Mouse (Mus musculus): Measurements from ENCODE around the gene Zfp280d. TPM values are rescaled to one million over a fixed set of nuclear protein-coding genes. Genes with fewer than 3 reads are reported as not detected.
A peak's percentile ranks its signal among the peaks of the same experiment; 100 is the strongest.

The Zfp280d gene
- 47.4 and 51.1 TPM in 2 replicates for polyA plus RNA-seq (2016; fragmentation: Nextera tagmentation; extraction: Ambion mirVana)

GRCm38 (mm10) chr9:72274677-72275076, at the start of gene Zfp280d:
Gene Zfp280d (plus strand): TSS chr9:72274860.
- 3% methylated on average over 55 of the region's 57 CpGs for WGBS
- peak within 1 kb of the TSS; percentile 99 for H3K27ac ChIP-seq (replicated peaks)
- peaks cover 14% of the 10 kb centered on the region for H3K36me3 ChIP-seq
- H3K4me1 ChIP-seq = peaks cover 18% of the 10 kb centered on the region
- H3K27me3 ChIP-seq (ENCODE audit: low read depth, poor library complexity, severe bottlenecking) = peaks cover 14% of the 10 kb centered on the region
- peak within 1 kb of the TSS; percentile 79 for H3K4me3 ChIP-seq
- peak; percentile 93 for DNase-seq (ENCODE audit: low spot score)
- peaks cover 22% of the 10 kb centered on the region for H3K9me3 ChIP-seq (replicated peaks)

DNA sequence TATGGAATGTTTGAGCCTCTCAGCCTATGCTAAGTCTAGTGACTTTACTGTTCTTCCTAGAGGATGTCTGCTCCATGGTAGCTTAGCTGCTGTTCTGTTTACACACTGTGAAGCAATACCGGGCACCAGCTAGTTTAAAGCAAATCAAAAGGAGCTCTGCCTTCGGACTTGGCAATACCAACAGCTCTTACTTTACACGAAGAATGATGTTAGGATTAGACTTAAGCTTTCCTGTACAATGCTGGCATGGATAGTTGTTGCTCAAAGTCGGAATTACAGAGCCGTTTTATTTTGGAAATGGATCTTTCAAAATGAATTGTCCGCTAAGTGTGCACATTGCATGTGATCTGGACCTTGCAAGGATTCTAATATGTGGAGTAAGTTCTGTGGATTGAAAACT, 48.1 kb upstream of the Zfp280d start:
- DNase-seq (ENCODE audit: low spot score) = no peak
- Histone ChIP-seq H3K9me3 (replicated peaks) (peaks cover 9% of the 10 kb centered on the region; the same call in 1 of the 2 replicates), H3K4me3 (no peak overlapping the region), H3K27ac (replicated peaks) (no peak overlapping the region), H3K36me3 (no peaks in the 10 kb centered on the region), H3K4me1 (no peaks in the 10 kb centered on the region), H3K27me3 (ENCODE audit: low read depth, poor library complexity, severe bottlenecking) (no peaks in the 10 kb centered on the region)
- 87% methylated on average over 6 of the region's 6 CpGs for WGBS

DNA sequence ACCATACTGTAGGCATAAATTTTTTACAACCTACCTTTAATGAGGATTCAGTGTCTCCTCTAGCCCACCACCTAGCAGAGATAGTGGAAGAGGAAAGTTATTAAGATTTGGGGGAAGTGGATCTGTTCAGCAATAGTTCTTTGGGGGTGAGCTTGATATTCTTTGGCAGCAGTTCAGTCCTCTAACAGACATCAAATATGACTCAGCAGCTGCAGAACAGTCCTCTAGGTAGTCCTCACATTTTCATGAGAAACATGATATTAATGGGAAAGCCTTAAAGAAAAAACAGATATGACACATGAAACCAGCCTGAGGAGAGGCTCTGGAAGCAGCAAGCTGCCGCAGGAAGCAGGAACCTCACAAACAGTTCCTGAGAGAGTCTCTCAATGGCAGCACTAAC, 22.0 kb upstream of the Zfp280d start:
- Histone ChIP-seq H3K4me1 (no peaks in the 10 kb centered on the region), H3K27me3 (ENCODE audit: low read depth, poor library complexity, severe bottlenecking) (no peaks in the 10 kb centered on the region), H3K36me3 (no peaks in the 10 kb centered on the region), H3K4me3 (no peak overlapping the region), H3K27ac (replicated peaks) (no peak overlapping the region), H3K9me3 (replicated peaks) (peaks cover 8% of the 10 kb centered on the region; the same call in 1 of the 2 replicates)
- DNase-seq (ENCODE audit: low spot score) = no peak
- WGBS = 95% methylated on average over 1 of the region's 1 CpGs

DNA sequence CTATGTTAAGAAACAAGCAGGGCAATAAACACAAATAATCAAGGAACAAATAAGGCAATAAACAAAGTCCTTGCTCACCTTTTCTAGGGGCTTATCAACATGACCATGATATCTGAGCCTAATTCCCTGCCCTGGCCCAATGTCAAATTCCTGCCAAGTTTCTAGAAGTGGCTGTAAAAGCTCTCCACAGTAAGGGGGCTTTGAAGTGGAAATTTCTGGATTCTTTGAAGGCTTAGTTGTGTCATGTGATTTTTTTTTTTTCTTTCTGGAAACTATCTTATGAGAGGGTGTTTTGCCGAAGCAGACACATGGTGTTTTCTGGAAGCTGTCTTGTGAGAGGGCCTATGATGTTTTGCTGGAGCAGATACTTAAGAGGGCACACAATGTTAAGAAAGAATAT, 19.4 kb upstream of the Zfp280d start:
- no peak overlapping the region for H3K27ac ChIP-seq (replicated peaks)
- no peak overlapping the region for H3K4me3 ChIP-seq
- DNase-seq (ENCODE audit: low spot score) = no peak
- H3K4me1 ChIP-seq = 0 out of 2 replicates have a peak, but pooled peaks cover under 1% of the 10 kb centered on the region
- no peaks in the 10 kb centered on the region for H3K36me3 ChIP-seq
- H3K27me3 ChIP-seq (ENCODE audit: low read depth, poor library complexity, severe bottlenecking) = no peaks in the 10 kb centered on the region
- 75% methylated on average over 1 of the region's 1 CpGs for WGBS
- 0 out of 2 replicates have a peak, but pooled peaks cover 5% of the 10 kb centered on the region for H3K9me3 ChIP-seq (replicated peaks)

- H3K27me3 ChIP-seq (ENCODE audit: low read depth, poor library complexity, severe bottlenecking) = no peaks in the 10 kb centered on the region
- H3K9me3 ChIP-seq (replicated peaks) = 0 out of 2 replicates have a peak, but pooled peaks cover 5% of the 10 kb centered on the region
- H3K27ac ChIP-seq (replicated peaks) = no peak overlapping the region
- no peaks in the 10 kb centered on the region for H3K36me3 ChIP-seq
- 0 out of 2 replicates have a peak, but pooled peaks cover 4% of the 10 kb centered on the region for H3K4me1 ChIP-seq
- no peak for DNase-seq (ENCODE audit: low spot score)
- no peak overlapping the region for H3K4me3 ChIP-seq
- 89% methylated on average over 3 of the region's 3 CpGs for WGBS
Observed at GRCm38 (mm10) chr9:72256646-72257045, 18.0 kb upstream of the Zfp280d start.

DNA sequence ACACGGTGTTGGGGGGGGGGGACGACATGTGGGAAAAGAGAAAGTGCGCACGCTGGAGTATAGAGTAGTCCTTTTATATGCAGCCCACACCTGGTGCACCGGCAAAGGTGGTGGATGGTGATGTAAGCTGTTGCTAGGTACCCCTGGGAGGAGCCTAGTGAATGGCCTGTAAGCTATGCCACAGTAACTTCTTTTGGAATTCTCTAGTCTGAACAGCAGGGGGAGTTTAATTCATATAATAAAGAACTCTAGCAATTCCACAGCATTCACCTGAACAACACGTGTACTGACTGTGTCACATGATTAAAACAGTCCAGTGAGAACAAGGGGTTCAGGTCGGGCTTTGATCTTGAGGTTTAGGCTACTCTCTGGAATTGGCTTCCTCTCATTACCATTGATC, 14.3 kb upstream of the Zfp280d start:
- WGBS = 26% methylated on average over 7 of the region's 7 CpGs
- Histone ChIP-seq H3K4me3 (no peak overlapping the region), H3K36me3 (no peaks in the 10 kb centered on the region), H3K27me3 (ENCODE audit: low read depth, poor library complexity, severe bottlenecking) (no peaks in the 10 kb centered on the region), H3K4me1 (0 out of 2 replicates have a peak, but pooled peaks cover 4% of the 10 kb centered on the region), H3K27ac (replicated peaks) (no peak overlapping the region), H3K9me3 (replicated peaks) (peaks cover 11% of the 10 kb centered on the region; the same call in 1 of the 2 replicates)
- no peak for DNase-seq (ENCODE audit: low spot score)

- Histone ChIP-seq H3K36me3 (0 out of 2 replicates have a peak, but pooled peaks cover 2% of the 10 kb centered on the region), H3K27me3 (ENCODE audit: low read depth, poor library complexity, severe bottlenecking) (no peaks in the 10 kb centered on the region), H3K4me3 (no peak overlapping the region), H3K9me3 (replicated peaks) (peaks cover 20% of the 10 kb centered on the region), H3K27ac (replicated peaks) (no peak overlapping the region), H3K4me1 (0 out of 2 replicates have a peak, but pooled peaks cover 4% of the 10 kb centered on the region)
- no peak for DNase-seq (ENCODE audit: low spot score)
- WGBS = 78% methylated on average over 3 of the region's 3 CpGs
Observed at GRCm38 (mm10) chr9:72264859-72265258, 9.8 kb upstream of the Zfp280d start.

GRCm38 (mm10) chr9:72270146-72270545, 4.5 kb upstream of the Zfp280d start:
- no peak for DNase-seq (ENCODE audit: low spot score)
- peaks cover 4% of the 10 kb centered on the region; the same call in 1 of the 2 replicates for H3K4me1 ChIP-seq
- 100% methylated on average over 1 of the region's 1 CpGs for WGBS

GRCm38 (mm10) chr9:72273646-72274410, 832 bp upstream of the Zfp280d start:
- H3K36me3 ChIP-seq = peaks cover 9% of the 10 kb centered on the region
- H3K27me3 ChIP-seq (ENCODE audit: low read depth, poor library complexity, severe bottlenecking) = peaks cover 14% of the 10 kb centered on the region
- peaks cover 18% of the 10 kb centered on the region for H3K4me1 ChIP-seq
- H3K4me3 ChIP-seq = no peak overlapping the region
- H3K27ac ChIP-seq (replicated peaks) = no peak overlapping the region; the same call in 1 of the 2 replicates
- WGBS = 77% methylated on average over 7 of the region's 7 CpGs
- DNase-seq (ENCODE audit: low spot score) = no peak
- peaks cover 25% of the 10 kb centered on the region for H3K9me3 ChIP-seq (replicated peaks)

More at GRCm38 (mm10) chr9:72270146-72270545, 4.5 kb upstream of the Zfp280d start:
- H3K4me3 ChIP-seq = no peak overlapping the region
- peaks cover 7% of the 10 kb centered on the region; the same call in 1 of the 2 replicates for H3K36me3 ChIP-seq
- H3K27me3 ChIP-seq (ENCODE audit: low read depth, poor library complexity, severe bottlenecking) = peaks cover 14% of the 10 kb centered on the region
- peaks cover 37% of the 10 kb centered on the region for H3K9me3 ChIP-seq (replicated peaks)
- H3K27ac ChIP-seq (replicated peaks) = no peak overlapping the region

GRCm38 (mm10) chr9:72275101-72275978, 680 bp downstream of the Zfp280d start:
- Histone ChIP-seq H3K36me3 (peaks cover 20% of the 10 kb centered on the region), H3K4me1 (peaks cover 18% of the 10 kb centered on the region), H3K9me3 (replicated peaks) (peaks cover 22% of the 10 kb centered on the region), H3K27ac (replicated peaks) (peak overlapping the region; percentile 99), H3K4me3 (peak overlapping the region; percentile 79), H3K27me3 (ENCODE audit: low read depth, poor library complexity, severe bottlenecking) (peaks cover 14% of the 10 kb centered on the region)
- DNase-seq (ENCODE audit: low spot score) = peak; percentile 71
- 4% methylated on average over 60 of the region's 70 CpGs for WGBS

DNA sequence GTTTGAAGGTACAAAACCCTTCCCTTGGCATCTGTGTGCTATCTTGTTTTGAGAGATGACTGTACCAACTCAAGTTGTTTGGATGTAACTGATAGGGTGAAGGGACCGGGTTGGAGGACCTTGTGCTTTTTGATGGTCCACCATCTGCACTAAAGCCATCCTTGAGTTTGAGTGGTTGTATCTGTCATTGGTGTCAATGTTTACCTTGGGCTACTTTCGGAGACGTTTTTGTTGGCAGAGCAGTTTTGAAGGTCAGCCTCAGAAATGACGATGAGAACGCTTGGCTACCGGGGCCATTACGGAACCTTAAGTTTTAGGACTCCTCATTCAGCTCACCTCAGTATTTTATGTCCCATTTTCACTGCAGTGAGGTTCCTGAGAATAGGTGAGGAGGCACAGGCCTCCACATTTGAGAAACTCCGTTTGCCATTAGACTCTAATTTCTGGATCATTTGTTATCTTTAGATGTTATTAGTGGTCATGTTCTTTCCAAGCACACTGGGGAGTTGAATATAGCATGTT, 1.4 kb downstream of the Zfp280d start:
- WGBS = 64% methylated on average over 8 of the region's 8 CpGs
- Histone ChIP-seq H3K27me3 (ENCODE audit: low read depth, poor library complexity, severe bottlenecking) (peaks cover 14% of the 10 kb centered on the region), H3K4me3 (peak overlapping the region; percentile 79), H3K36me3 (peaks cover 26% of the 10 kb centered on the region), H3K9me3 (replicated peaks) (peaks cover 22% of the 10 kb centered on the region), H3K4me1 (peaks cover 18% of the 10 kb centered on the region), H3K27ac (replicated peaks) (peak overlapping the region; percentile 99)
- peak; percentile 16 for DNase-seq (ENCODE audit: low spot score)

- no peak for DNase-seq (ENCODE audit: low spot score)
- Histone ChIP-seq H3K27me3 (ENCODE audit: low read depth, poor library complexity, severe bottlenecking) (peaks cover 14% of the 10 kb centered on the region), H3K9me3 (replicated peaks) (peaks cover 20% of the 10 kb centered on the region), H3K4me3 (peak overlapping the region; percentile 79), H3K4me1 (peaks cover 18% of the 10 kb centered on the region), H3K36me3 (peaks cover 34% of the 10 kb centered on the region), H3K27ac (replicated peaks) (no peak overlapping the region)
Observed at GRCm38 (mm10) chr9:72276941-72277340, 2.3 kb downstream of the Zfp280d start.
